Mouse (Mus musculus) C2C12 (cell line): Measurements from ENCODE around the gene Bcar3. TPM values are rescaled to one million over a fixed set of nuclear protein-coding genes. Genes with fewer than 3 reads are reported as not detected.

Experiments used
- H3K27me3 ChIP-seq: one replicate; pipeline ENCODE4 v1.6.1; 2011; ENCODE audit not compliant: control insufficient read depth, insufficient read depth, insufficient read length
- H3K36me3 ChIP-seq: one replicate; pipeline ENCODE4 v1.6.1; 2011; ENCODE audit not compliant: control insufficient read depth, insufficient read depth
- H3K4me3 ChIP-seq: one replicate; pipeline ENCODE4 v1.5.1; 2011; ENCODE audit warnings: mild to moderate bottlenecking, control low read depth; ENCODE audit not compliant: poor library complexity, insufficient read depth, severe bottlenecking
- H3K79me2 ChIP-seq: one replicate; pipeline ENCODE4 v1.6.1; 2011; ENCODE audit not compliant: control insufficient read depth, insufficient read depth
- H3K79me3 ChIP-seq: one replicate; pipeline ENCODE4 v1.6.1; 2011; ENCODE audit warnings: low read depth, control low read depth
- H3ac ChIP-seq: one replicate; pipeline ENCODE3; 2011; ENCODE audit warnings: low read depth; ENCODE audit not compliant: control insufficient read depth, insufficient read length
- CEBPB ChIP-seq: IDR thresholded peaks from one replicate; pipeline ENCODE4 v1.6.1; 2011; ENCODE audit warnings: low read depth, mild to moderate bottlenecking, control low read depth, moderate library complexity
- CTCF ChIP-seq: IDR thresholded peaks from one replicate; pipeline ENCODE4 v1.5.1; 2011; ENCODE audit not compliant: control insufficient read depth, insufficient read depth, insufficient read length
- FOSL1 ChIP-seq: IDR thresholded peaks from one replicate; pipeline ENCODE4 v1.8.0; 2011; ENCODE audit warnings: mild to moderate bottlenecking, low read length; ENCODE audit not compliant: poor library complexity, insufficient read depth, severe bottlenecking
- MAX ChIP-seq: IDR thresholded peaks from one replicate; pipeline ENCODE4 v1.6.1; 2011; ENCODE audit warnings: mild to moderate bottlenecking, control low read depth
- MYOD1 ChIP-seq: IDR thresholded peaks from one replicate; pipeline ENCODE4 v1.6.1; 2011; ENCODE audit warnings: low read depth; ENCODE audit not compliant: control insufficient read depth, insufficient read length
- MYOG ChIP-seq: IDR thresholded peaks from one replicate; pipeline ENCODE4 v1.6.1; 2011; ENCODE audit not compliant: control insufficient read depth, insufficient read length; ENCODE audit errors: extremely low read depth
- USF1 ChIP-seq: IDR thresholded peaks from one replicate; pipeline ENCODE4 v1.6.1; 2011; ENCODE audit warnings: low read depth, mild to moderate bottlenecking, control low read depth, moderate library complexity
- polyA plus RNA-seq: library from polyadenylated mRNA; unstranded; fragments of >200 nt; fragmentation: generic; extraction: Trizol; gene quantifications from one replicate; pipeline ENCODE4 v1.2.1, GENCODE M21; 2012; ENCODE audit warnings: missing spikeins

The Bcar3 gene
- polyA plus RNA-seq, 1 experiment = 34.9 TPM

DNA sequence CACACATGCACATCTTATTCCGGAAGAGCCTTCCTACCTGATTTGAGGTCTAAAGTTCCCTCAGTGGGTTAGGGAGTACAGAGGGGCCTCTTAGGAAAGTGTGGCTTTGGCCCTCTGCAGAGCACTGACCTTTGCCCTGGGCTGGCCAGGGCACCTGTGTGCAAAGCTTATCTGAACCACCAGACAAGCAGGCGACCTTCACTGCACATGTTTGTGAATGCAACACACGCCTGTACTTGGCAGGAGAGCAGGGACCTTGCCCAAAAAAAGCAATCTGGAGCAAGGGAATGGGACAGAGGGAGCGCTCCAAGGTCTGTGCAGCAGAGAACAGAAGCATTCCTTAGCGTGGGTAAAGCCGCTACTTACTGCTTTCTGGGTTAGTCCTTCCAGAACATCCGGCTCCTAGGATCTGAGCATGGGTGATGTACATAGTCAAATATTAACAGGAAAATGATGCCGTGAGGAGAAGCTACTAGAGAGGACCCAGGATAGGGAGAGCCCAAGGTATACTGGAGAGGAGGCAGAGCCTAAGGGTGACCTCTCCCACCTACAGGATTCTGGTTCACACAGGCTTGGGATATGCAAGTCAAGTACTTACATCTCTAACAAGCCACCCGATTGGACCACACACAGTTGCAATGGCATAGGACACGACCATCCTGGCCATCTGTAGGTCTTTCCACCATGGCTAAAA is 19.1 kb downstream of the Bcar3 start:
- Histone ChIP-seq H3ac (no peak overlapping the region), H3K27me3 (no peaks in the 10 kb centered on the region), H3K79me2 (no peaks in the 10 kb centered on the region), H3K4me3 (no peak overlapping the region), H3K36me3 (no peaks in the 10 kb centered on the region), H3K79me3 (no peaks in the 10 kb centered on the region)
- TF ChIP-seq MAX (no peak), USF1 (no peak)

DNA sequence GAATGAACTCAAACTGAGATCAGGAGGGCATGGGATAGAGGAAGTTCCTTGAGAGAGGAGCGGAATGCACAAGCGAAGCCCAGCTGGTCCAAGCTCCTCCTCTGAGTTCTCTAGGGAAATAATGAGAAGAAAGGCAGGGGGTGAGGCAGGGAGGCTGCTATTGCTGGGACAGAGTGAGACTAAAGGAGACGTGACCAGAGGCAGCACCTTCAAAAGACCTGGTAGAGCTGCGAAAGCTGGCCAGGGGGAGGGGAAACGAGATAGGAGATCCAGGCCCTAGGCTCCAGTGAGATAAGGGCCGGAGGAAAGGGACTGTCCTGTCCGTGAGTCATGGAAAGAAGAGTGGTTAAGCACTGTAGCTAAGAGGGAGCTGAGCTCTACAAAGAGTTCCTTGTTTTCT is 20.0 kb downstream of the Bcar3 start:
- Histone ChIP-seq H3K79me3 (no peaks in the 10 kb centered on the region), H3K36me3 (no peaks in the 10 kb centered on the region), H3K4me3 (no peak overlapping the region), H3ac (no peak overlapping the region), H3K27me3 (no peaks in the 10 kb centered on the region), H3K79me2 (no peaks in the 10 kb centered on the region)
- TF ChIP-seq CEBPB (no peak), MAX (no peak), MYOG (no peak), CTCF (no peak), FOSL1 (no peak), MYOD1 (no peak), USF1 (no peak)

DNA sequence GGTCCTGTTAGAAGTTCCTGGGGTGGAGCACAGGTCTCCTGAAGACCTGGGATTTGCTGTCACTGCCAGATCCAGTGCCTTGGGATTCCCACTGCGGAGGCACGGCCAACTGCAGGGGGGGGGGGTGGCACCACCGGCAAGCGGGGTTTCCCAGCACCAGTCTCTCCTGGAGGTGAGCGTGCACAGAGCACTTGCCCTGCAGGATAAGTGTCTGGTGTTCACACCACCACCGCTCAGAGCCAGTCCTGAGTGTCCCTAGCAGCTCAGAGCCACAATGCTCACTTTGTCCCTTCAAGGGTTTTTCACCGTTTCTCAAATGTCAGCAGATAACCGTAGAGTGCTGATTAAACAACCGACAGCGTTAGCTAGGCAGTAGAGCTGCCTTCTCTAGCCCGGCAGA is 22.7 kb downstream of the Bcar3 start:
- Histone ChIP-seq H3K79me3 (no peaks in the 10 kb centered on the region), H3ac (peak overlapping the region; percentile 49), H3K4me3 (no peak overlapping the region), H3K27me3 (no peaks in the 10 kb centered on the region), H3K36me3 (no peaks in the 10 kb centered on the region), H3K79me2 (no peaks in the 10 kb centered on the region)
- no peak for TF ChIP-seq MYOD1
- TF ChIP-seq CTCF = no peak
- TF ChIP-seq FOSL1 = no peak
- TF ChIP-seq MAX = no peak
- TF ChIP-seq USF1 = no peak
- no peak for TF ChIP-seq CEBPB
- TF ChIP-seq MYOG = no peak

DNA sequence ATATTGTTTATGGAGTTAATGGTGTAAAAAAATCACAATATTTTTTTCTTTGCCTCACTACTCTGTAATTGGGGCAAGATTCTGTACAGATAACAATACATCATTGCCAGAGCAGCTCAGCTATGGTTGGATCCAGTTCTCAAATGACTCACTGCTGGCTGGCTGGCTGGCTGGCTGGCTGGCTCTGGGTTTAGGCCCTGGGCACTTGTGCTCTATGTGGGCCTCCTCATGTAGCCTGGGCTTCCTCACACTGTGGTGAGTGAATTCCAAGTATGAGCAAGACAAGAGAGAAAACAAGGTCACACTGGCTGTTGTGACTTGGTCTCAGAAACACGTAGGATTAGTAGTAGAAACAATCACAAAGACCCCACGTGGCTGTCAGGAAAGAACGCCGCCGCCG is 23.4 kb downstream of the Bcar3 start:
- H3K36me3 ChIP-seq = no peaks in the 10 kb centered on the region

DNA sequence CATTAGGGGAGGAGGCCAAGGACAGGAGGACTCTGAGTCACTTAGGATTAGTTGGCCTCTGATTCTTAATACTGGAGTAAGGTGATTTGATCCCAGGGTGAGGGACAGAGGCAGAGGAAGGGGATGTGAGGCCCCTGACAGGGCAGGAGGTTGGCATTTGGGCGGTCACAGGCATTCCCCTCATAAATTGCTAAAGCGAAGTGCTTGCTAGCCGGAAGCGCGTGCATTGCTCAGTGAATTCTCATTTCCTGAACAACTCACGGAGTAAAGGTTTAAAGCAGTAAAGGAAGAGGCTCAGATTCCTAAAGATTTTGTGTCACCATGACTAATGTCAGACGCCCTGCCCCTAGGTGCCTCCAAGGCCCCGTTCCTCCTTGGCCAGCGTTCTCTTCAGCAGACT is 28.3 kb downstream of the Bcar3 start:
- H3ac ChIP-seq = no peak overlapping the region
- no peaks in the 10 kb centered on the region for H3K79me2 ChIP-seq
- peak; percentile 60 for TF ChIP-seq MAX
- no peak for TF ChIP-seq CTCF
- no peaks in the 10 kb centered on the region for H3K79me3 ChIP-seq
- H3K27me3 ChIP-seq = no peaks in the 10 kb centered on the region
- no peaks in the 10 kb centered on the region for H3K36me3 ChIP-seq
- H3K4me3 ChIP-seq = no peak overlapping the region

More for the DNA sequence above, 23.4 kb downstream of the Bcar3 start:
- H3K27me3 ChIP-seq = no peaks in the 10 kb centered on the region
- H3K4me3 ChIP-seq = no peak overlapping the region
- no peak overlapping the region for H3ac ChIP-seq
- H3K79me3 ChIP-seq = no peaks in the 10 kb centered on the region
- no peaks in the 10 kb centered on the region for H3K79me2 ChIP-seq
- no peak for TF ChIP-seq CEBPB
- TF ChIP-seq MYOG = no peak
- TF ChIP-seq USF1 = no peak
- no peak for TF ChIP-seq MAX
- TF ChIP-seq CTCF = no peak
- TF ChIP-seq FOSL1 = no peak
- no peak for TF ChIP-seq MYOD1

DNA sequence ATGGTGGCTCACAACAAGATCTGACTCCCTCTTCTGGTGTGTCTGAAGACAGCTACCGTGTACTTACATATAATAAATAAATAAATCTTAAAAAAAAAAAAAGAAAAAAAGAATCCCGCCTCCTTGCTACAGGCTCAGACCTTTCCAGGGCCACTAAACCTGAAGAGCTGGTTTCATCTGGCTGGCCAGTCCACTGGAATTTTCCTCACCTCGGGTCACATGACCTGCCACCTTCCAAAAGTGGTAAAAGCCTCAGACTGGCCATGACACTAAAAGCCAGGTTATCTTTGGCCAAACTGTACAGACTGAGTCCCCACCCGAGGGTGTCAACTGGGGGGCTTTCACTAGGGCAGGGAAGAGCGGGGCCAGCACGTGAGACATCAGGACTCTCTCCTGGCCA is 29.9 kb downstream of the Bcar3 start:
- no peak overlapping the region for H3K4me3 ChIP-seq
- H3K27me3 ChIP-seq = no peaks in the 10 kb centered on the region
- TF ChIP-seq FOSL1 = no peak
- TF ChIP-seq MYOD1 = no peak
- no peaks in the 10 kb centered on the region for H3K79me3 ChIP-seq
- H3ac ChIP-seq = no peak overlapping the region
- no peaks in the 10 kb centered on the region for H3K79me2 ChIP-seq
- H3K36me3 ChIP-seq = no peaks in the 10 kb centered on the region

DNA sequence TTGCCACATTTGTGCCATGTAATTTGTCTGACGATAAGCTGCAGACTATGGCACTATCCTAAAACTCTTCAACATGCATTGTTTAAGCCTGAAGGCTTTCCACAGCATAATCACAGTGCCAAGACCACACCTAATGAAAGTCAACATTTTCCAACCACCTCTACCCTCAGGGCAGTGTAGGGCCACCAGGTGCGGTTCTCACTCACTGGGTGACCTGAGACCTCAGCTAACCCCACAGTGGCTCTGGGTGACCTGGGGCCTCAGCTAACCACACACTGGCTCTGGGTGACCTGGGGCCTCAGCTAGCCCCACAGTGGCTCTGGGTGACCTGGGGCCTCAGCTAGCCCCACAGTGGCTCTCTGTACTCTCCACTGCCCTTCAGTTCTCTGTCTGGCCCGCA is 30.6 kb downstream of the Bcar3 start:
- TF ChIP-seq USF1 (no peak), FOSL1 (no peak), MYOG (no peak), MYOD1 (no peak), CEBPB (no peak), MAX (no peak), CTCF (no peak)
- Histone ChIP-seq H3K36me3 (no peaks in the 10 kb centered on the region), H3K4me3 (no peak overlapping the region), H3ac (no peak overlapping the region), H3K79me3 (no peaks in the 10 kb centered on the region), H3K79me2 (no peaks in the 10 kb centered on the region), H3K27me3 (no peaks in the 10 kb centered on the region)
